Mouse (Mus musculus) limb, embryonic 11.5 days (tissue): ENCODE measurements around the gene Dip2c. TPM values are rescaled to one million over a fixed set of nuclear protein-coding genes. Genes with fewer than 3 reads are reported as not detected.

Source experiments
- ATAC-seq: fragments of 200-750 bp; cut with Nextera tagmentation; 2 replicates; pipeline ENCODE4 v1.8.0; 2017; ENCODE audit warnings: low read depth; ENCODE audit not compliant: insufficient number of reproducible peaks, low FRiP score, low TSS enrichment
- DNase-seq: peaks from one replicate; pipeline ENCODE4 v3.0.0-alpha.2; 2015; ENCODE audit warnings: low spot score
- H3K27ac ChIP-seq: fragments of 300-500 bp; sonication (generic); replicated peaks from 2 replicates; pipeline ENCODE4 v1.5.1; 2014; ENCODE audit warnings: low read depth, mild to moderate bottlenecking, low read length
- H3K27me3 ChIP-seq: fragments of 300-500 bp; sonication (generic); 2 replicates; pipeline ENCODE4 v1.6.1; 2014; ENCODE audit warnings: mild to moderate bottlenecking, low read length, mixed read lengths; ENCODE audit not compliant: control insufficient read depth, insufficient read depth
- H3K36me3 ChIP-seq: fragments of 300-500 bp; sonication (generic); 2 replicates; pipeline ENCODE4 v1.6.1; 2014; ENCODE audit warnings: mild to moderate bottlenecking, low read length, moderate library complexity, mixed read lengths; ENCODE audit not compliant: control insufficient read depth, insufficient read depth
- H3K4me1 ChIP-seq: fragments of 300-500 bp; sonication (generic); 2 replicates; pipeline ENCODE4 v1.6.1; 2014; ENCODE audit warnings: low read length, mixed read lengths; ENCODE audit not compliant: control insufficient read depth, insufficient read depth
- H3K4me2 ChIP-seq: fragments of 300-500 bp; sonication (generic); 2 replicates; pipeline ENCODE4 v1.6.1; 2014; ENCODE audit warnings: low read depth, mild to moderate bottlenecking, moderate library complexity; ENCODE audit not compliant: severe bottlenecking
- H3K4me3 ChIP-seq: fragments of 300-500 bp; sonication (generic); 2 replicates; pipeline ENCODE4 v1.5.1; 2014; ENCODE audit warnings: low read depth, low read length
- H3K9ac ChIP-seq: fragments of 300-500 bp; sonication (generic); 2 replicates; pipeline ENCODE4 v1.6.1; 2014; ENCODE audit warnings: mild to moderate bottlenecking, low read length
- H3K9me3 ChIP-seq: fragments of 300-500 bp; sonication (generic); 2 replicates; pipeline ENCODE4 v1.6.1; 2016; ENCODE audit warnings: low read length; ENCODE audit not compliant: control insufficient read depth
- WGBS: fragments of 180-500 bp; shearing (Covaris S2); extraction: QIAGEN DNeasy Blood & Tissue Kit; methylation state at CpG from one replicate; pipeline ENCODE4 v1.1.7; 2014; 5-methylcytosine and 5-hydroxymethylcytosine counted together
- polyA plus RNA-seq: library from polyadenylated mRNA; unstranded; fragments of >200 nt; fragmentation: Nextera tagmentation; extraction: Ambion mirVana; gene quantifications from 2 replicates; pipeline ENCODE4 v1.2.1, GENCODE M21; 2014

Gene Dip2c
- polyA plus RNA-seq, 1 experiment from 2014 or later = 5.5 TPM

DNA sequence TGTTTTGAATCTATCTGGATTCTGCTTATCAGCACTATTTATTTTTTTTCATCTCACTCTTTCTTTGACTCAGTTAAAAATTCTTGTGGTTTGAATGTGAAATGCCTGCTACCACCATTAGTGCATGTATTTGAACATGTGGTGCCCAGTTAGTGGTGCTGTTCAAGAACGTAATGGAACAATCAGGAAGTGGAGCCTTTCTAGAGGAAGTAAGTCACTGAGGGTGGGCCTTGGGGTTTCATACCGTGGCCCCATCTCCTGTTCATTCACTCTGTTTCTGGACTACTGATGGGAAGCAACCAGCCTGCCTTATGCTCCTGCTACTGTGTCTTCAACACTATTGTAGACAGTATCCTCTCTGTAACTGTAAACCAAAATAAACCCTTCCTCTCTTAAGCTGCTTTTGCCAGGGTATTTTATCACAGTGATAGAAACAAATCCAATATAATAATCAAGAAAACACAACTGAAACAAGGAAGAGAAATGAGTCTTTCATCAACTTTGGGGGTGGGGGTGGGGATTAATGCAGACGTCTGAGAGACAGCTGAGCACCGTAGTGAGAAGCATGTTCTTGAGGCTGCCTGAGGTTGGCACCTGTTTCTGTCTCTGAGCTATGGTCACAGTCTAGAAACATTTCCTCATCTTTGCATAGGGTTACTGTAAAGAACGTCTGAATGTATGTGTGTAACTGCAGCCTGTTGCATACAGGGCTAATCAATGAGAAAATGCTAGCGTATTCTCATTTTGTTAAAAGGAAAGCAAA lies 323.2 kb downstream of the Dip2c start:
- WGBS = 85% methylated on average over 6 of the region's 6 CpGs
- no peak for ATAC-seq
- H3K27me3 ChIP-seq = no peaks in the 10 kb centered on the region
- DNase-seq = no peak
- no peaks in the 10 kb centered on the region for H3K36me3 ChIP-seq
- H3K9ac ChIP-seq = no peak overlapping the region
- H3K4me2 ChIP-seq = no peak overlapping the region
- H3K4me3 ChIP-seq = no peak overlapping the region
- H3K9me3 ChIP-seq = no peaks in the 10 kb centered on the region
- H3K4me1 ChIP-seq = no peaks in the 10 kb centered on the region
- no peak overlapping the region for H3K27ac ChIP-seq

- no peak overlapping the region for H3K27ac ChIP-seq
Measured at GRCm38 (mm10) chr13:9601350-9601749, 325.0 kb downstream of the Dip2c start.

GRCm38 (mm10) chr13:9611229-9611628 lies 334.9 kb downstream of the Dip2c start:
- H3K4me3 ChIP-seq = no peak overlapping the region
- no peaks in the 10 kb centered on the region for H3K36me3 ChIP-seq
- H3K27me3 ChIP-seq = no peaks in the 10 kb centered on the region
- H3K4me2 ChIP-seq = no peak overlapping the region
- H3K9ac ChIP-seq = no peak overlapping the region
- no peak overlapping the region for H3K27ac ChIP-seq
- 88% methylated on average over 1 of the region's 1 CpGs for WGBS
- no peak for ATAC-seq
- H3K9me3 ChIP-seq = no peaks in the 10 kb centered on the region
- no peaks in the 10 kb centered on the region for H3K4me1 ChIP-seq
- DNase-seq = no peak

More at GRCm38 (mm10) chr13:9601350-9601749, 325.0 kb downstream of the Dip2c start:
- Histone ChIP-seq H3K4me1 (no peaks in the 10 kb centered on the region), H3K9me3 (no peaks in the 10 kb centered on the region), H3K4me3 (no peak overlapping the region), H3K27me3 (no peaks in the 10 kb centered on the region), H3K4me2 (no peak overlapping the region), H3K36me3 (no peaks in the 10 kb centered on the region), H3K9ac (no peak overlapping the region)
- ATAC-seq (no peak), DNase-seq (no peak)
- 80% methylated on average over 3 of the region's 3 CpGs for WGBS

GRCm38 (mm10) chr13:9632684-9633083 lies 356.4 kb downstream of the Dip2c start:
- Histone ChIP-seq H3K4me2 (no peak overlapping the region), H3K9ac (no peak overlapping the region), H3K4me3 (no peak overlapping the region), H3K4me1 (no peaks in the 10 kb centered on the region), H3K9me3 (no peaks in the 10 kb centered on the region), H3K36me3 (no peaks in the 10 kb centered on the region), H3K27ac (no peak overlapping the region), H3K27me3 (no peaks in the 10 kb centered on the region)
- WGBS = 82% methylated on average over 2 of the region's 2 CpGs
- DNase-seq (no peak), ATAC-seq (no peak)

- ATAC-seq (no peak), DNase-seq (no peak)
- WGBS = 91% methylated on average over 2 of the region's 2 CpGs
- Histone ChIP-seq H3K9ac (no peak overlapping the region), H3K36me3 (no peaks in the 10 kb centered on the region), H3K27me3 (no peaks in the 10 kb centered on the region), H3K4me3 (no peak overlapping the region), H3K27ac (no peak overlapping the region), H3K4me1 (no peaks in the 10 kb centered on the region), H3K4me2 (no peak overlapping the region), H3K9me3 (no peaks in the 10 kb centered on the region)
Measured at GRCm38 (mm10) chr13:9635951-9636350, 359.6 kb downstream of the Dip2c start.

DNA sequence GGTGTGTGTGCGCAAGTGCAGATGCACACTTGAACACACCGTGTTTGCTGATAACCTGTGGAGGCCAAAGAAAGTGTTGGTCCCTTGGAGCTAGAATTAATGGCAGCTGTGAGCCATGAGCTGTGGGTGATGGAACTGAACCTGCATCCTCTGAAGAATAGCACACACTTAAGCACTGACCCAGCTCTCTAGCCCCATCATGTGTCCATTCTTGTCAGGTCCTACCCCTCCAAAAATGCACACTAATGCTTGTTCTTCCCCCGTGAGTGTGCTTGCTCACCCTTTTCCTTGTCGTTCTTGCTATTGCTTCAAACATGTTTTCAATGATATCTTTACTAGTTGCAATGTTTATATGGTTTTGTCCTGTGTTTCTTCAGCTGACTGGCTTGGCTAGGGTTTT lies 360.2 kb downstream of the Dip2c start:
- Histone ChIP-seq H3K27ac (no peak overlapping the region), H3K27me3 (no peaks in the 10 kb centered on the region), H3K4me2 (no peak overlapping the region), H3K9ac (no peak overlapping the region), H3K4me3 (no peak overlapping the region), H3K36me3 (no peaks in the 10 kb centered on the region), H3K4me1 (no peaks in the 10 kb centered on the region), H3K9me3 (no peaks in the 10 kb centered on the region)
- 60% methylated on average over 4 of the region's 4 CpGs for WGBS
- DNase-seq (peak; percentile 31), ATAC-seq (no peak)

DNA sequence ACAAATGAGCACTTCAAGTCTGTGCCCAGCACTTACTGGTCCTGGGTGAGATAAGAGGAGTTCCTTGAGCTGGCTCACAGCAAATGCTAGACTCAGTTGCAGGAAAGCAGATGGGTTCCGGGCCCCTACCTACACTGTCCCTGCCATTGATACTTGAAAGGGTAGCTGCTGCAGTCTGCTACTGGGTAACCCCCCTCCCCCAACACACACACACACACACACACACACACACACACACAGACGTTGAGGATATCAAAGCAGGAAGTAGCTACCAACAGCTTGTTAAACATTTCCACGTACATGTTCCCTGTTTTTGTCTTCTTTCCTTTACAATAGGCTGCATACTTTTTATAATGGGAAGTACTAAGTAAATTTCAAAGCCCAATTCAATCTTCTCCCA lies 361.6 kb downstream of the Dip2c start:
- H3K27me3 ChIP-seq = no peaks in the 10 kb centered on the region
- ATAC-seq (no peak), DNase-seq (no peak)
- H3K27ac ChIP-seq = no peak overlapping the region
- no peak overlapping the region for H3K4me3 ChIP-seq
- H3K9ac ChIP-seq = no peak overlapping the region
- H3K4me2 ChIP-seq = no peak overlapping the region
- no peaks in the 10 kb centered on the region for H3K36me3 ChIP-seq
- H3K9me3 ChIP-seq = no peaks in the 10 kb centered on the region
- no peaks in the 10 kb centered on the region for H3K4me1 ChIP-seq
- 55% methylated on average over 3 of the region's 3 CpGs for WGBS

DNA sequence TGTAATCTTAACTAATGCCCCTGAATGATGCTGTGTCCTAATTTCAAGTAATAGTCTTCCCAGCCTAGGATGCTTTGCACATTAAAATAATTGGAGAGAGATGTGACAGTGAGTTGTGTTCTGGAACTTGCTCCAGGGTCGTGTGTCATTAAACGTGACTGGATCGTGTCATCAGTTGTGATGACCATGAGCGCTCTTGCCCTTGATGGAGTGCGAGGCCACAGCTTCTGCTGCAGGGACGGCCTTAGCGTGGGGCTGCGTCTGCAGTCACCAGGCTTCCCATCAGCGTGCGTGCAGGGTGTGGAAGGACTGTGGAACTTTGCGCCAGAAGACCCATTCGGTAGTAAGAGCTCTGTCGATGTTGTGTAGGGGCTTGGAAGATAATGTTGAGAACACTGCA lies 372.4 kb downstream of the Dip2c start:
- WGBS = 93% methylated on average over 13 of the region's 13 CpGs
- H3K27me3 ChIP-seq = no peaks in the 10 kb centered on the region
- no peaks in the 10 kb centered on the region for H3K9me3 ChIP-seq
- H3K36me3 ChIP-seq = no peaks in the 10 kb centered on the region
- no peak overlapping the region for H3K4me3 ChIP-seq
- H3K27ac ChIP-seq = no peak overlapping the region
- H3K9ac ChIP-seq = no peak overlapping the region
- no peak for ATAC-seq
- no peaks in the 10 kb centered on the region for H3K4me1 ChIP-seq
- no peak overlapping the region for H3K4me2 ChIP-seq
- no peak for DNase-seq

DNA sequence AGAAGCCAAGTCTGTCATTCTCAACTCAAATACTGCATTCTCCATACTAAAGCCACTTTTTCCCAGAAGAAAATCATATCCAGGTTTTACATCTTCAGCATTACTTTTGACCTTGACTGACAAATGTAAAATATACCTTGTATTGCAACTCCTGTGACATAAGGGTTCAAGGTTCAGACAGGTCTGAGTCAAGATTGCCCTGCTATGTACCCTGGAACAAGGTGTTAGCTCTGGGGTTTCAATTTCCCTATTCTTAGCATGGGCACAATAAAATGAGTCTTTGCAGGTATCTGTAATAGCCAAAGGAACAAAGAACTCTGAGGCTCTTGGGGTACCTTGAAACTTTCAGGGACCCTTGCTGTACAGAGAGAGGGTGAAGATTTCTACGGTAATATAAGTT lies 373.6 kb downstream of the Dip2c start:
- Histone ChIP-seq H3K9ac (no peak overlapping the region), H3K36me3 (no peaks in the 10 kb centered on the region), H3K27me3 (no peaks in the 10 kb centered on the region), H3K27ac (no peak overlapping the region), H3K4me2 (no peak overlapping the region), H3K9me3 (no peaks in the 10 kb centered on the region), H3K4me3 (no peak overlapping the region), H3K4me1 (no peaks in the 10 kb centered on the region)
- 97% methylated on average over 1 of the region's 1 CpGs for WGBS
- ATAC-seq = no peak
- DNase-seq = no peak
